9 mouse cellular contexts compared by ENCODE assay signal in the genomic region with DNA sequence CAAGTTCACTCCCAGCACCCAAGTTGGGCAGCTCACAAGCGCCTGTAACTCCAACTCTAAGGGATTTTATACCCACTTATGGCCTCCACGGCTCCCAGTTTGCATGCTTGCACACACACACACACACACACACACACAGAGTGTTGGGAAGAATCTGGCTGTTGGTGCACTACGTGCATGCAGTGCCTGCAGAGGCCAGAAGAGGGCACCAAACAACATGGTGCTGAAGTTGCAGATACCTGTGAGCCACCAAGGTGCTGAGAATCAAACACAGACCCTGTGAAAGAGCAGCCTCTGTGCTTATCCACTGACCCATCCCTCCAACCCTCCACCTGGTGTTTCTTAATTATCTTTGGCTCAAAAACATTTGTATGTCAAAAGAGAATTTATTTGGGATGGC. TPM values are rescaled to one million over a fixed set of nuclear protein-coding genes. Genes with fewer than 3 reads are reported as not detected.
DNase-seq lines count a peak whose midpoint lies in the region; TF ChIP-seq lines count a peak whose summit lies in the region.
"Had no signal": no experiment of that assay in that cellular context is flagged by ENCODE, and none has a peak within 500 bp of the region (broad histone marks: within the 10 kb centered on the region; RNA-seq: fewer than 3 reads in every experiment).

No protein-coding gene starts in this region.

- H3K4me3 ChIP-seq in layer of hippocampus, adult 2 months, result no peak overlapping the region
- H3K4me3 ChIP-seq: heart, embryonic 10.5 days; midbrain, embryonic 13.5 days had no signal

- peak; percentile 50 for TF ChIP-seq CTCF in layer of hippocampus, adult 2 months (conservative IDR thresholded peaks at IDR 0.05)

- no peak for DNase-seq in layer of hippocampus, adult 2 months (ENCODE audit: low spot score in 2 of 2)
- no peak for DNase-seq in layer of hippocampus, postnatal 14 days (ENCODE audit: low spot score in 2 of 2)
- peak; percentile 16 for DNase-seq in thymus, postnatal 14 days
- no peak for DNase-seq in thymus, postnatal 25 days
- DNase-seq in WW6 (ENCODE audit: low read depth, low spot score), result peak; percentile 16
- no peak for DNase-seq in urinary bladder, adult 18-20 months (ENCODE audit: low spot score in 2 of 2)
- DNase-seq in adrenal gland, postnatal 36 days, result no peak

- H3K27ac ChIP-seq in layer of hippocampus, adult 2 months, result no peak overlapping the region
- H3K27ac ChIP-seq: heart, embryonic 10.5 days; midbrain, embryonic 13.5 days had no signal

RNA-seq across cellular contexts. Expression of a gene that starts 39.3 kb away (rescaled TPM):
- total RNA-seq in layer of hippocampus, adult 2 months (2021), result 1 to 10 TPM; 5.1 to 7.3 TPM
- total RNA-seq in layer of hippocampus, postnatal 14 days (2021), result 1 to 10 TPM; 5.2 to 5.5 TPM
- total RNA-seq in adrenal gland, postnatal 36 days (2021), result 1 to 10 TPM; 2.9 to 3.9 TPM

Comparison
In these comparisons a context has a peak if more than half of its experiments do, and no peak if none do; other contexts are left out.
1. DNase-seq: peak in thymus, postnatal 14 days (single experiment) and WW6 (single experiment); none in layer of hippocampus, adult 2 months (0 of 2), layer of hippocampus, postnatal 14 days (0 of 2), thymus, postnatal 25 days (single experiment), urinary bladder, adult 18-20 months (0 of 2) and adrenal gland, postnatal 36 days (0 of 2).